Mouse (Mus musculus) heart, adult 2 months (tissue): ENCODE measurements around the gene Lamtor5. TPM values are rescaled to one million over a fixed set of nuclear protein-coding genes. Genes with fewer than 3 reads are reported as not detected.

Experiments
- DNase-seq, 2 experiments: peaks; one replicate each; pipeline ENCODE4 v3.0.0; 2021
- H3K27ac ChIP-seq: fragments of 200-600 bp; 2 replicates; pipeline ENCODE4 v1.8.1; 2022
- H3K27me3 ChIP-seq: fragments of 200-500 bp; 2 replicates; pipeline ENCODE4 v1.6.1; 2012; ENCODE audit warnings: mild to moderate bottlenecking, low read length, inconsistent platforms, mixed read lengths; ENCODE audit not compliant: control insufficient read depth, insufficient read depth
- H3K36me3 ChIP-seq: fragments of 200-500 bp; 2 replicates; pipeline ENCODE4 v1.6.1; 2012; ENCODE audit warnings: low read length, inconsistent platforms; ENCODE audit not compliant: control insufficient read depth, insufficient read depth
- H3K4me1 ChIP-seq: fragments of 200-500 bp; 2 replicates; pipeline ENCODE4 v1.6.1; 2011; ENCODE audit warnings: low read length; ENCODE audit not compliant: control insufficient read depth, insufficient read depth
- H3K4me3 ChIP-seq: fragments of 200-600 bp; 2 replicates; pipeline ENCODE4 v1.8.1; 2022
- H3K79me2 ChIP-seq: fragments of 200-500 bp; replicated peaks from 2 replicates; pipeline ENCODE4 v1.6.1; 2012; ENCODE audit warnings: mild to moderate bottlenecking, inconsistent platforms, low read length, moderate library complexity, mixed read lengths; ENCODE audit not compliant: control insufficient read depth, insufficient read depth
- H3K9ac ChIP-seq: fragments of 200-500 bp; 2 replicates; pipeline ENCODE4 v1.6.1; 2012; ENCODE audit warnings: low read depth, mild to moderate bottlenecking, control low read depth, inconsistent platforms, low read length, mixed read lengths
- CTCF ChIP-seq: fragments of 200-600 bp; IDR thresholded peaks from 2 replicates; pipeline ENCODE4 v1.8.1; 2022; ENCODE audit warnings: antibody characterized with exemption, mild to moderate bottlenecking, moderate library complexity
- EP300 ChIP-seq: fragments of 200-500 bp; IDR thresholded peaks from 2 replicates; pipeline ENCODE4 v1.6.1; 2011; ENCODE audit warnings: low read depth, low read length, control low read depth; ENCODE audit not compliant: insufficient read depth
- POLR2A ChIP-seq: fragments of 200-500 bp; IDR thresholded peaks from 2 replicates; pipeline ENCODE4 v1.6.1; 2011; ENCODE audit warnings: mild to moderate bottlenecking, low read depth, low read length, control low read depth; ENCODE audit not compliant: insufficient read depth
- whole genome bisulfite sequencing: fragments of 180-500 bp; shearing (Covaris S2); methylation state at CpG from one replicate; pipeline ENCODE4 v1.1.7; 2018; 5-methylcytosine and 5-hydroxymethylcytosine counted together
- intact Hi-C: fragments of 180-260 bp; cut with DNase I; formaldehyde crosslinking; loops from one replicate; pipeline ENCODE4 v1.15.1; 2025
- polyA plus RNA-seq: library from polyadenylated mRNA; depleted of rRNA; stranded (reverse); fragments of >200 nt; gene quantifications from 2 replicates; pipeline ENCODE4 v1.2.3, GENCODE M21; 2012
- total RNA-seq, 2 experiments: library from RNA; stranded (reverse); gene quantifications; 2 replicates each; pipeline ENCODE4 v1.2.3; 2021

Gene Lamtor5
- total and polyA plus RNA-seq, 3 experiments: 62.1 to 93.0 (median 73.6) TPM

DNA sequence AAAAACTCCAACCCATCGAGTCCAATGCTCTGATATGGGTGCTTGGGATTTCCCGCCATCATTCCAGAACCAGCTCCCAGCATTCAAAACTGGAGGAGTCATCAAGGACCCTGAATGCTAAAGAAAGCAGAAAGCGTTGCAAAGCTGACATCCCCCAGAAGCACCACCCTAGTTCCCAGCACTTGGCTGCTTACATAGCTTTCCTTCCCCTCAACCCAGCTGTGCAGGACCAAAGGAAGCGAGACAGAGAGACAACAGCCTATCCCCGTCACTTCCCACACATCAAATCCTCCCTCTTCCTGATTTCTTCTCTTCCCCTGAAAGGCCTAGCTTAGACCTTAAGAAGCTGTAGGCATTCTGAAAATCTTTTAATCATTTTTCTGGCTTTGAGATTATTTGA is 3.3 kb upstream of the Lamtor5 start:
- peaks cover 2% of the 10 kb centered on the region; the same call in 1 of the 2 replicates for H3K79me2 ChIP-seq
- no peak overlapping the region for H3K4me3 ChIP-seq
- H3K27me3 ChIP-seq: no peaks in the 10 kb centered on the region
- H3K9ac ChIP-seq: no peak overlapping the region
- intact Hi-C loops: loop anchor here (5.0 kb wide), 1 partner anchor 192 kb away; no protein-coding TSS in a partner anchor
- 36% methylated on average over 5 of the region's 5 CpGs for WGBS
- DNase-seq: no peak
- peaks cover 7% of the 10 kb centered on the region for H3K36me3 ChIP-seq
- peaks cover under 1% of the 10 kb centered on the region; the same call in 1 of the 2 replicates for H3K4me1 ChIP-seq
- peak; percentile 47; the same call in 1 of the 2 replicates for TF ChIP-seq POLR2A
- no peak for TF ChIP-seq EP300
- peak overlapping the region; percentile 48 for H3K27ac ChIP-seq

DNA sequence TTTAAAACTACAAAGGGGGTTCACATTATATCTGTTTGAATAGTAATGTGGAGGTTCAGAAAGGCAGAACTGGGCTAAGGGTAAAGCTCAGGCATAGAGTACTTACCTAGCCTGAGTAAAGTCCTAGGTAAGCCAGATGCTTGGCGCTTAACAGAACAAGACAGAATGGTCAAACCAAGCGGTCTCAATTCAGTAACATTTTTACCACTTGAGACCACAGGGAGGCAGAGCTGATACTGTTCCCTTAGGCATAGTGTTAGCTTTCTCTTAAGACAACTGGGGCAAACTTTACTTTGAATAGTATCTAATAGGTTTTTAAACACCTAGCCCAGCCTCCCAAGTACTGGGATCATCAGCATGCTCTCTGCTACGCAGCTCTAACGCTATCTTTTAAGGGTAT is 2.7 kb upstream of the Lamtor5 start:
- 65% methylated on average over 4 of the region's 4 CpGs for WGBS
- no peak overlapping the region for H3K4me3 ChIP-seq
- DNase-seq: no peak
- no peak for TF ChIP-seq POLR2A
- peak; percentile 36 for TF ChIP-seq CTCF
- H3K79me2 ChIP-seq: peaks cover 2% of the 10 kb centered on the region; the same call in 1 of the 2 replicates
- H3K36me3 ChIP-seq: peaks cover 7% of the 10 kb centered on the region
- intact Hi-C loops: loop anchor here (5.0 kb wide), 1 partner anchor 191 kb away; no protein-coding TSS in a partner anchor
- H3K27me3 ChIP-seq: no peaks in the 10 kb centered on the region
- peak overlapping the region; percentile 48 for H3K27ac ChIP-seq
- H3K9ac ChIP-seq: no peak overlapping the region
- peaks cover 1% of the 10 kb centered on the region; the same call in 1 of the 2 replicates for H3K4me1 ChIP-seq

DNA sequence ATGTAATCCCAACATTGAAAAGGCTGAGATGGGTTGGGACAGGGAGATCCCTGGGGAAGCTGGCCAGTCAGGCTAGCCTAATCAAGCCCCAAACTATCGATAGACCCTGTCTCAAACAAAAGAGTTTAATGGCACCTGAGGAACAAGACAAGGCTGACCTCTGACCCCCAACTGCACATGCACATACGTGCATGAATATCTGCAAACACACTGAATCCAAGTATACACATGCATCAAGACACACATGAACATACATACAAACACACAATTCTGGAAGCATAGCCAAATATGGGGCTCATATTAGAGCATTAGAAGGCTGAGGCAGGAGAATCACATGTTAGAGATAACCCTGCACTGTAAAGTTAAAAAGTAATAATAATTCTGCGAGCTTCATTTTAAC is 2.0 kb upstream of the Lamtor5 start:
- no peak for TF ChIP-seq EP300
- no peak for TF ChIP-seq CTCF
- no peak for TF ChIP-seq POLR2A
- no peaks in the 10 kb centered on the region for H3K27me3 ChIP-seq
- H3K4me3 ChIP-seq: no peak overlapping the region
- H3K27ac ChIP-seq: no peak overlapping the region
- intact Hi-C loops: loop anchor here (5.0 kb wide), 1 partner anchor 191 kb away; no protein-coding TSS in a partner anchor
- DNase-seq: no peak
- peaks cover 1% of the 10 kb centered on the region; the same call in 1 of the 2 replicates for H3K4me1 ChIP-seq
- 85% methylated on average over 3 of the region's 3 CpGs for WGBS
- H3K36me3 ChIP-seq: peaks cover 7% of the 10 kb centered on the region
- H3K9ac ChIP-seq: no peak overlapping the region
- H3K79me2 ChIP-seq: peaks cover 2% of the 10 kb centered on the region; the same call in 1 of the 2 replicates

DNA sequence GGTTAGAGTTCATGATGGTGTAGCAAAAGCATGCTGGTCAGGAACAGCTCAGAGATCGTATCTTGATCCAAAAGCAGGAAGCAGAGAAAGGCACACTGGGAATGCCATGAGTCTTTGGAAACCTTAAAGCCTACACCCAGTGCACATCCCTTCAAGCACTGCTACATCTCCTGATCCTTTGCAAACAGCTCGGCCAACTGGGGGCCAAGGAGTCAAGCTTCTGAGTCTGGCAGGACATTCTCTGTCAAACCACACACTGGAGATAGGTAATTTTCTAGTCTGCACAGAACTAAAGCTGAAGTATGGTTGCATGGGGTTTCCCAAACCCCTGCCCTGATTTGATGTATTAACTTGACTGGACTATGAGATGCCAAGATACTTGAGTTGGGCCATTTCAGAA is 7.5 kb downstream of the Lamtor5 start:
- Histone ChIP-seq H3K9ac (no peak overlapping the region), H3K79me2 (no peaks in the 10 kb centered on the region), H3K27ac (no peak overlapping the region), H3K36me3 (no peaks in the 10 kb centered on the region; the same call in 1 of the 2 replicates), H3K4me3 (no peak overlapping the region), H3K27me3 (no peaks in the 10 kb centered on the region), H3K4me1 (no peaks in the 10 kb centered on the region; the same call in 1 of the 2 replicates)
- TF ChIP-seq POLR2A (no peak), CTCF (no peak), EP300 (no peak)
- intact Hi-C loops: no loop called here
- no peak for DNase-seq
- WGBS: 54% methylated on average over 2 of the region's 2 CpGs

DNA sequence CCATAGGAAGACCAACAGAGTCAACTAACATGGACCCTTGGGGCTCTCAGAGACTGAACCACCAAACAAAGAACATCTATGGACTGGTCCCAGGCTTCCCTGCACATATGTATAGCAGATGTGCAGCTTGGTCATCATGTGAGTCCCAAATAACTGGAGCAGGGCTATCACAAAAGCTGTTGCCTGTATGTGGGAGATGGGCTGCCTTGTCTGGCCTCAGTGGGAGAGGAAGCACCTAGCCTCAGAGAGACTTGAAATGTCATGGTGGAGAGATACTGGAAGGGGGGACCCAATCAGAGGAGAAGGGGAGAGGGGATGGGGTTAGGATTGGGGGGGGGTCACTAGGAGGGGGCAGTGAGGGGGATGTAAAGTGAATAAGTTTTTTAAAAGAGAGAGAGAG is 8.7 kb downstream of the Lamtor5 start:
- Histone ChIP-seq H3K27me3 (no peaks in the 10 kb centered on the region), H3K27ac (no peak overlapping the region), H3K9ac (no peak overlapping the region), H3K79me2 (no peaks in the 10 kb centered on the region), H3K4me1 (no peaks in the 10 kb centered on the region; the same call in 1 of the 2 replicates), H3K36me3 (no peaks in the 10 kb centered on the region; the same call in 1 of the 2 replicates), H3K4me3 (no peak overlapping the region)
- DNase-seq: no peak
- intact Hi-C loops: no loop called here
- TF ChIP-seq POLR2A (no peak), CTCF (no peak), EP300 (no peak)

DNA sequence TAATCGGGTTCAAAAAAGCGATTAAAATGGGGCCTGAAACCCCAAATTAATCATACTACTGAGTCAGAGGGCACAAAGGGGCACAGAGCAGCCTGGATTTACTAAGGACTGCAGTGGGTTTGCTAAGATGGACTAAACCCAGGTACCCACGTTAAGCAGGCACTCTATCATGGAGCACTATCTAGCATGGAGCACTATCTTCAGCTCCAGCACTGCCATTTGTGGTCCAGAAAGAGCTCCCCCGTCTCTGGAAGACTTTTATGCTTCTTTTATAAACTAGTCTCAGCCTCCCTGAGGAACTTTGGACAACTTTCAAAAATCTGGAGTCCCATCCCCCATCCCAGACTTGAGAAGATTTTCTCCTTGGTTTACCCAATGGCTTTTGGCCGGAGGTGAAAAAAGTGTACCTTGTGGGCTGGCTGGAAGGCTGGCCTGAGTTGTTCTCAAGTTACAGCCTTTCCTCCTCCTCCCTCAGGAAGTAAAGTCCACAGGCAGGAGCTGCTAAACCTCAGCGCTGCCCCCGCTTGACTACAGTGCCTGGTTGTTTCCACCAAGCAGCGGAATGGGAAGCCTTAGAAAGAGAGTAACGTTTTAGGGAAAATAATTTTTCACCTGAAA is 12.2 kb downstream of the Lamtor5 start, which contains the start of gene Slc16a4:
Gene Slc16a4 (plus strand): TSS at position 467 of the 618 bp plus-strand sequence.
- Histone ChIP-seq H3K27ac (no peak within 1 kb of the TSS), H3K9ac (no peak within 1 kb of the TSS), H3K36me3 (no peaks in the 10 kb centered on the region), H3K4me3 (no peak within 1 kb of the TSS), H3K4me1 (no peaks in the 10 kb centered on the region; the same call in 1 of the 2 replicates), H3K79me2 (no peaks in the 10 kb centered on the region), H3K27me3 (no peaks in the 10 kb centered on the region)
- DNase-seq: peak in 1 of 2 experiments; percentile 24
- WGBS: 27% methylated on average over 9 of the region's 9 CpGs
- intact Hi-C loops: no loop called here
- no peak for TF ChIP-seq CTCF
- TF ChIP-seq EP300: no peak
- no peak for TF ChIP-seq POLR2A
